Mouse (Mus musculus) erythroblast, embryonic 14.5 days (primary cell): ENCODE data around the gene Ulk4. TPM values are rescaled to one million over a fixed set of nuclear protein-coding genes. Genes with fewer than 3 reads are reported as not detected.

Source experiments
- H3K27me3 ChIP-seq: 2 replicates; pipeline ENCODE4 v1.6.1; 2012; ENCODE audit warnings: inconsistent platforms; ENCODE audit not compliant: control insufficient read depth
- H3K36me3 ChIP-seq: 2 replicates; pipeline ENCODE4 v1.6.1; 2012; ENCODE audit warnings: mild to moderate bottlenecking, inconsistent platforms; ENCODE audit not compliant: control insufficient read depth
- H3K4me1 ChIP-seq: 2 replicates; pipeline ENCODE4 v1.6.1; 2012; ENCODE audit warnings: inconsistent platforms; ENCODE audit not compliant: control insufficient read depth
- H3K4me3 ChIP-seq: replicated peaks from 2 replicates; pipeline ENCODE3; 2012; ENCODE audit warnings: moderate library complexity, mild to moderate bottlenecking, inconsistent platforms
- H3K9me3 ChIP-seq: 2 replicates; pipeline ENCODE4 v1.6.1; 2012; ENCODE audit warnings: low read length, inconsistent platforms, mixed read lengths; ENCODE audit not compliant: control insufficient read depth
- GATA1 ChIP-seq: IDR thresholded peaks from 2 replicates; pipeline ENCODE4 v1.6.1; 2012; ENCODE audit warnings: low read length, inconsistent platforms, mixed read lengths
- TAL1 ChIP-seq: IDR thresholded peaks from 3 replicates; pipeline ENCODE4 v1.6.1; 2012; ENCODE audit warnings: low read length, inconsistent platforms, mixed read lengths
- polyA plus RNA-seq: library from polyadenylated mRNA; stranded (reverse); fragments of >175 nt; gene quantifications from 2 replicates; pipeline ENCODE4 v1.2.3, GENCODE M21; 2012

The Ulk4 gene
- polyA plus RNA-seq, 1 experiment = 0.16 TPM

DNA sequence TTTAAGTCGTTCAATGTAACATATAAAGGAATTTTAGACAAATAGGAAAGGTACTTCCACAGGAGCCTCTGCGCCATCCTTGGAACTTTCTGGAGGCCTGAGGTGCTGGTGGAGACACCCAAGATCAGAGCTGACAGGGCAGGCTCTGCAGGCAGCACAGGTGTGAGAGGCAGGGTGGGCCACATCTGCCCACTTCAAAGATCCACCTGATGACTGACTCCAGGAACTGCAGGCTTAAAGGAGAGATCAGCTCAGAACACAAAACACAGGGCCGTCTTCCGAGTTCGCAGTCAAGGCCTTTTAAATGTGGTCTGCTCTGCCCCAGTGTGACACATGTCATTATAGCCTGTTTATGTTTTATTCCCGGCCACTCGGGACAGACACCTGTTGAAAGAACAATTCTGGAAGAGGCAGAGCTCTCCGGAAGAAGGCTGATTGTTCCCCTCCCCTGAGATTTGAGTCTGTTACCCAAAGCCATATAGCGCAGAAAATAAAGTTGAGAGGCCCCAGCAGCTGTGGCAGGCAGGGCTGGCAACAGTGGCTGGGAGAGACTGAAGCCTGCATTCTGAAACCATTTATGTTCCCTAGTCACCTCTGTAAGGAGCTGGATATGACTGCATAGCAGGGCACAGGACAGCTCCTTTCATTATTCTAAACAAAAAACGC lies 205.4 kb downstream of the Ulk4 start:
- Histone ChIP-seq H3K9me3 (no peaks in the 10 kb centered on the region), H3K36me3 (no peaks in the 10 kb centered on the region)
- TF ChIP-seq TAL1 = no peak
- no peak for TF ChIP-seq GATA1

DNA sequence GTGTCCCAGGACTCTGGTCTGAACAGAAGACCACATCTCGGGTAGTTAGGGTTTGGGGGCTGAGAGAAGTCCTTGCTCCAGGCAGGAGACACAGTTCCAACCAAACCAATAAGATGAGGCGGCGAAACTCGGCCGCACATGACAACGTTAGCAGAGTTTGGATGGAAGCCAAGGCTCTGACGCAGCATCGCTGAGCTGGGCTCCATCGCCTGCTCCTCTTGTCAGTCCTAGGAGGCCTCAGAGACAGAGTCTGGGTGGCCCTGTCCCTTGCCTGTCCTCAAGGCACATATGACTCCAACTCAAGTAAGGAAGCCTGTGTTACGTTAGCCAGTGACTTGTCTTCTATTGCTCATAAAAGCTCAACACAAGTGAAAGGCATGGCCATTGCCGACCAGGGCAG lies 205.9 kb downstream of the Ulk4 start:
- Histone ChIP-seq H3K4me3 (no peak overlapping the region), H3K9me3 (no peaks in the 10 kb centered on the region), H3K27me3 (no peaks in the 10 kb centered on the region), H3K4me1 (no peaks in the 10 kb centered on the region), H3K36me3 (no peaks in the 10 kb centered on the region)
- TF ChIP-seq TAL1 (no peak), GATA1 (no peak)

More for the DNA sequence above, 205.4 kb downstream of the Ulk4 start:
- Histone ChIP-seq H3K27me3 (no peaks in the 10 kb centered on the region), H3K4me3 (no peak overlapping the region), H3K4me1 (no peaks in the 10 kb centered on the region)

- Histone ChIP-seq H3K36me3 (no peaks in the 10 kb centered on the region), H3K27me3 (no peaks in the 10 kb centered on the region), H3K4me1 (no peaks in the 10 kb centered on the region), H3K4me3 (no peak overlapping the region), H3K9me3 (no peaks in the 10 kb centered on the region)
- TF ChIP-seq TAL1 (no peak), GATA1 (no peak)
Observed at GRCm38 (mm10) chr9:121068115-121068514, 208.9 kb downstream of the Ulk4 start.

- H3K36me3 ChIP-seq = no peaks in the 10 kb centered on the region
- H3K27me3 ChIP-seq = no peaks in the 10 kb centered on the region
- TF ChIP-seq TAL1 (no peak), GATA1 (no peak)
- H3K4me3 ChIP-seq = no peak overlapping the region
- no peaks in the 10 kb centered on the region for H3K4me1 ChIP-seq
- H3K9me3 ChIP-seq = no peaks in the 10 kb centered on the region
Observed at GRCm38 (mm10) chr9:121067043-121067442, 210.0 kb downstream of the Ulk4 start.

DNA sequence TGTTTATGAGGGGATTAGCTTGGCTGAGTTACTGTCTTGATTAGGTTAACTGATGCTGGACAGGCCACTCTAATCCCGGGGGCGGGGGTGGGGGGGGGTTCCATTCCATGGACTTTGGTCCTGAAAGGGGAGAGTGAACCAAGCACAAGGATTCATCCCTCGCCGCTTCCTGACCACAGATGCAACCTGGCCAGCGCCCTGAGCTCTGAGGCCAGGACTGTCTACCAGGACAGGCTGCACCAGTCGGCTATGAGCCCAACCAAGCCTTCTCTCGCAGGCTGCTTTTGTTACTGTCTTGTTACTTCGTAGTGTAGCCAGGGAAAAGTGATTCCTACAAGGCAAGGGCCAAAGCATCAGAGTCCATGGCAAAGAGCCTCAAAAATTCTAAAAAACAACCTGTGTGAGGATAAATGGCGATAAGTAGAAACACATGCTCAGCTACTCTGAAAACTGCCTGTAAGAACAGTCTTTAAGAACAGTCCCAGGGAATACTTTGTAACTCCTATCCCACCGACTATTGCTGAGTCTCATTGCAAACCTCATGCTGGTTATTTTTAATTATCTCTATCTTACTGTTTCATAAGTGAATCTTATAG lies 211.5 kb downstream of the Ulk4 start:
- Histone ChIP-seq H3K4me3 (no peak overlapping the region), H3K9me3 (no peaks in the 10 kb centered on the region), H3K4me1 (no peaks in the 10 kb centered on the region), H3K36me3 (no peaks in the 10 kb centered on the region), H3K27me3 (no peaks in the 10 kb centered on the region)
- TF ChIP-seq TAL1 (no peak), GATA1 (no peak)

- H3K4me1 ChIP-seq = no peaks in the 10 kb centered on the region
- H3K4me3 ChIP-seq = no peak overlapping the region
- H3K36me3 ChIP-seq = no peaks in the 10 kb centered on the region
- H3K9me3 ChIP-seq = no peaks in the 10 kb centered on the region
- H3K27me3 ChIP-seq = no peaks in the 10 kb centered on the region
- no peak for TF ChIP-seq GATA1
- TF ChIP-seq TAL1 = no peak
Observed at GRCm38 (mm10) chr9:121064606-121065355, 212.2 kb downstream of the Ulk4 start.

DNA sequence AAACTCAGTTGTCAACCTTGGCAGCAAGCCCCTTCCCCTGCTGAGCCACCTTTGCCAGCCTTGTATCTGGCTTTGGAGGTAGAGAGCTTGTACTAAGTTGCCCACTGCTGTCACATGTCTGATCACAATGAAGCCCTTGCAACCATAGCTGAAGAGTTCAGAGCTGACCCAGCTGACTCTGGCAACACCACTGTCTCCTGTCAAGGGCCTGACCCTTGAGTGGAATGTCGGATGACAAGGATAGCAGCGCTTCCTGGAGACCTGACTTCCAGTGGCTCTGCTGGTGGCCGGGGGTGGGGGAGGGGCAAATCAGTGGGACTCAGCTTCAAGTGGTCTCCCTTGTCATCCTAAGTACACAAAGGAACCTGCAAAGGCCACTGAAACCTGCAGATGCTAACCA lies 214.3 kb downstream of the Ulk4 start:
- H3K4me1 ChIP-seq = no peaks in the 10 kb centered on the region
- no peaks in the 10 kb centered on the region for H3K27me3 ChIP-seq
- TF ChIP-seq GATA1 (no peak), TAL1 (no peak)

GRCm38 (mm10) chr9:121061820-121062623 lies 215.0 kb downstream of the Ulk4 start:
- TF ChIP-seq GATA1 (no peak), TAL1 (no peak)
- H3K27me3 ChIP-seq = no peaks in the 10 kb centered on the region
- H3K4me3 ChIP-seq = no peak overlapping the region
- H3K9me3 ChIP-seq = no peaks in the 10 kb centered on the region
- H3K4me1 ChIP-seq = no peaks in the 10 kb centered on the region
- no peaks in the 10 kb centered on the region for H3K36me3 ChIP-seq

More for the DNA sequence above, 214.3 kb downstream of the Ulk4 start:
- Histone ChIP-seq H3K36me3 (no peaks in the 10 kb centered on the region), H3K4me3 (no peak overlapping the region), H3K9me3 (no peaks in the 10 kb centered on the region)

GRCm38 (mm10) chr9:121060331-121060730 lies 216.7 kb downstream of the Ulk4 start:
- H3K36me3 ChIP-seq = no peaks in the 10 kb centered on the region
- H3K9me3 ChIP-seq = no peaks in the 10 kb centered on the region
- H3K27me3 ChIP-seq = no peaks in the 10 kb centered on the region
- H3K4me3 ChIP-seq = no peak overlapping the region
- no peaks in the 10 kb centered on the region for H3K4me1 ChIP-seq
- TF ChIP-seq TAL1 (no peak), GATA1 (no peak)
